Mouse (Mus musculus) ES-Bruce4 (cell line): ENCODE results near the gene Ap1b1.
A peak's percentile ranks its signal among the peaks of the same experiment; 100 is the strongest.

Experiments used
- CTCF ChIP-seq: IDR thresholded peaks from one replicate; pipeline ENCODE4 v1.8.1; 2011; ENCODE audit warnings: low read depth, low read length
- EP300 ChIP-seq: IDR thresholded peaks from 2 replicates; pipeline ENCODE4 v1.6.1; 2011; ENCODE audit warnings: low read depth, low read length; ENCODE audit not compliant: insufficient read depth

- peak; percentile 20 for TF ChIP-seq CTCF
- TF ChIP-seq EP300: no peak
Measured at GRCm38 (mm10) chr11:5017506-5017905, 30.9 kb downstream of the Ap1b1 start.
